Mouse (Mus musculus): ENCODE measurements around the gene Fat3.

- no peak for TF ChIP-seq POLR2A (IDR thresholded peaks at IDR 0.05; ENCODE audit: control insufficient read depth, extremely low read depth, insufficient read depth, low read length, poor library complexity)
- no peak for TF ChIP-seq CTCF (IDR thresholded peaks at IDR 0.05; ENCODE audit: borderline replicate concordance, control insufficient read depth, extremely low read depth, insufficient read depth, low read length, poor library complexity)
Observed at GRCm38 (mm10) chr9:16062472-16062871, 438.6 kb downstream of the Fat3 start.

All from thymus, adult 2 months (tissue).